Mouse (Mus musculus) midbrain, postnatal 0 days (tissue): ENCODE results near the gene C77080. TPM values are rescaled to one million over a fixed set of nuclear protein-coding genes. Genes with fewer than 3 reads are reported as not detected.

Experiments
- ATAC-seq: fragments of 200-750 bp; cut with Nextera tagmentation; 2 replicates; pipeline ENCODE4 v1.8.0; 2017; ENCODE audit warnings: moderate number of reproducible peaks, mild to moderate bottlenecking, moderate TSS enrichment, moderate library complexity; ENCODE audit not compliant: low FRiP score
- DNase-seq: peaks from one replicate; pipeline ENCODE4 v3.0.0-alpha.2; 2015; ENCODE audit warnings: low spot score
- H3K27ac ChIP-seq: fragments of 300-500 bp; sonication (generic); 2 replicates; pipeline ENCODE4 v1.5.1; 2014; ENCODE audit warnings: low read depth, mild to moderate bottlenecking, low read length, mixed read lengths
- H3K27me3 ChIP-seq: fragments of 300-500 bp; sonication (generic); 2 replicates; pipeline ENCODE4 v1.6.1; 2014; ENCODE audit warnings: low read length, control low read depth, mixed read lengths; ENCODE audit not compliant: insufficient read depth
- H3K36me3 ChIP-seq: fragments of 300-500 bp; sonication (generic); 2 replicates; pipeline ENCODE4 v1.6.1; 2014; ENCODE audit warnings: low read length, control low read depth, mixed read lengths; ENCODE audit not compliant: insufficient read depth
- H3K4me1 ChIP-seq: fragments of 300-500 bp; sonication (generic); 2 replicates; pipeline ENCODE4 v1.6.1; 2014; ENCODE audit warnings: mild to moderate bottlenecking, control low read depth, antibody characterized with exemption, low read length, mixed read lengths; ENCODE audit not compliant: insufficient read depth
- H3K4me2 ChIP-seq: fragments of 300-500 bp; sonication (generic); 2 replicates; pipeline ENCODE4 v1.6.1; 2014; ENCODE audit warnings: low read depth, mild to moderate bottlenecking, low read length, mixed read lengths; ENCODE audit not compliant: poor library complexity, severe bottlenecking
- H3K4me3 ChIP-seq: fragments of 300-500 bp; sonication (generic); 2 replicates; pipeline ENCODE4 v1.5.1; 2014; ENCODE audit warnings: low read depth, mild to moderate bottlenecking, low read length, moderate library complexity
- H3K9ac ChIP-seq: fragments of 300-500 bp; sonication (generic); replicated peaks from 2 replicates; pipeline ENCODE4 v1.6.1; 2014; ENCODE audit warnings: mild to moderate bottlenecking, low read length, moderate library complexity, mixed read lengths; ENCODE audit not compliant: poor library complexity, severe bottlenecking
- H3K9me3 ChIP-seq: fragments of 300-500 bp; sonication (generic); 2 replicates; pipeline ENCODE4 v1.6.1; 2016; ENCODE audit warnings: low read length, control low read depth
- CTCF ChIP-seq: IDR thresholded peaks from 2 replicates; pipeline ENCODE4 v1.5.1; 2016; ENCODE audit warnings: antibody characterized with exemption, mild to moderate bottlenecking
- WGBS: fragments of 180-500 bp; shearing (Covaris S2); extraction: QIAGEN DNeasy Blood & Tissue Kit; methylation state at CpG from one replicate; pipeline ENCODE4 v1.1.7; 2014; 5-methylcytosine and 5-hydroxymethylcytosine counted together
- polyA plus RNA-seq: library from polyadenylated mRNA; unstranded; fragments of >200 nt; fragmentation: Nextera tagmentation; extraction: Ambion mirVana; gene quantifications from 2 replicates; pipeline ENCODE4 v1.2.1, GENCODE M21; 2015
- total RNA-seq: library from RNA; depleted of rRNA; stranded (reverse); fragments of >200 nt; gene quantifications from 2 replicates; pipeline ENCODE4 v1.2.3, GENCODE M21; 2014

C77080 gene
- total and polyA plus RNA-seq, 2 experiments from 2014 or later = 5.2 to 25.6 TPM

GRCm38 (mm10) chr4:129223421-129224281 lies 37.6 kb downstream of the C77080 start:
- 26% methylated on average over 55 of the region's 55 CpGs for WGBS
- no peaks in the 10 kb centered on the region for H3K9me3 ChIP-seq
- DNase-seq (no peak), ATAC-seq (peak; percentile 21; the same call in 1 of the 2 replicates)
- TF ChIP-seq CTCF = no peak
- no peak overlapping the region for H3K4me3 ChIP-seq
- no peak overlapping the region for H3K27ac ChIP-seq
- no peaks in the 10 kb centered on the region for H3K27me3 ChIP-seq
- peaks cover 21% of the 10 kb centered on the region; the same call in 1 of the 2 replicates for H3K4me1 ChIP-seq
- peaks cover 58% of the 10 kb centered on the region for H3K36me3 ChIP-seq
- peak overlapping the region; percentile 33; the same call in 1 of the 2 replicates for H3K4me2 ChIP-seq
- 0 out of 2 replicates have a peak overlapping the region, but pooled peaks have one; percentile 33 for H3K9ac ChIP-seq

GRCm38 (mm10) chr4:129222019-129222925 lies 38.9 kb downstream of the C77080 start:
- Histone ChIP-seq H3K27ac (no peak overlapping the region), H3K9me3 (no peaks in the 10 kb centered on the region), H3K36me3 (peaks cover 70% of the 10 kb centered on the region), H3K4me2 (no peak overlapping the region), H3K9ac (0 out of 2 replicates have a peak overlapping the region, but pooled peaks have one; percentile 19), H3K4me3 (no peak overlapping the region), H3K27me3 (no peaks in the 10 kb centered on the region), H3K4me1 (peaks cover 12% of the 10 kb centered on the region; the same call in 1 of the 2 replicates)
- 75% methylated on average over 31 of the region's 31 CpGs for WGBS
- ATAC-seq (no peak), DNase-seq (no peak)
- TF ChIP-seq CTCF = no peak

- peaks cover 79% of the 10 kb centered on the region for H3K36me3 ChIP-seq
- 79% methylated on average over 23 of the region's 23 CpGs for WGBS
- H3K27ac ChIP-seq = no peak overlapping the region
- peaks cover 7% of the 10 kb centered on the region; the same call in 1 of the 2 replicates for H3K4me1 ChIP-seq
- no peak overlapping the region for H3K4me2 ChIP-seq
- no peak for TF ChIP-seq CTCF
- H3K9me3 ChIP-seq = no peaks in the 10 kb centered on the region
- ATAC-seq = no peak
- 0 out of 2 replicates have a peak overlapping the region, but pooled peaks have one; percentile 19 for H3K9ac ChIP-seq
- no peak overlapping the region for H3K4me3 ChIP-seq
- H3K27me3 ChIP-seq = no peaks in the 10 kb centered on the region
- DNase-seq = no peak
Observed at GRCm38 (mm10) chr4:129221097-129222010, 39.9 kb downstream of the C77080 start.

GRCm38 (mm10) chr4:129220376-129221089 lies 40.7 kb downstream of the C77080 start:
- H3K27ac ChIP-seq = no peak overlapping the region
- TF ChIP-seq CTCF = no peak

GRCm38 (mm10) chr4:129219198-129219597 lies 42.0 kb downstream of the C77080 start:
- Histone ChIP-seq H3K27me3 (no peaks in the 10 kb centered on the region), H3K4me2 (no peak overlapping the region), H3K36me3 (peaks cover 83% of the 10 kb centered on the region), H3K9ac (no peak overlapping the region), H3K4me1 (no peaks in the 10 kb centered on the region), H3K27ac (no peak overlapping the region), H3K4me3 (no peak overlapping the region), H3K9me3 (no peaks in the 10 kb centered on the region)
- no peak for TF ChIP-seq CTCF
- ATAC-seq (no peak), DNase-seq (no peak)
- 83% methylated on average over 10 of the region's 10 CpGs for WGBS

More at GRCm38 (mm10) chr4:129220376-129221089, 40.7 kb downstream of the C77080 start:
- no peak overlapping the region for H3K4me2 ChIP-seq
- H3K9me3 ChIP-seq = no peaks in the 10 kb centered on the region
- no peaks in the 10 kb centered on the region for H3K27me3 ChIP-seq
- H3K4me1 ChIP-seq = no peaks in the 10 kb centered on the region
- no peak for DNase-seq
- 78% methylated on average over 7 of the region's 7 CpGs for WGBS
- no peak for ATAC-seq
- peaks cover 85% of the 10 kb centered on the region for H3K36me3 ChIP-seq
- no peak overlapping the region for H3K4me3 ChIP-seq
- no peak overlapping the region for H3K9ac ChIP-seq
